Mouse (Mus musculus) lung, adult 2 months (tissue): ENCODE measurements around the gene Lyst.

ENCODE experiments used
- CTCF ChIP-seq: fragments of 200-500 bp; IDR thresholded peaks from 2 replicates; pipeline ENCODE4 v1.5.1; 2011; ENCODE audit warnings: mild to moderate bottlenecking, low read length, control low read depth; ENCODE audit not compliant: insufficient read depth
- POLR2A ChIP-seq: fragments of 200-500 bp; IDR thresholded peaks from 2 replicates; pipeline ENCODE4 v1.6.1; 2011; ENCODE audit warnings: low read depth, mild to moderate bottlenecking, control low read depth, low read length, borderline replicate concordance; ENCODE audit errors: extremely low read depth

DNA sequence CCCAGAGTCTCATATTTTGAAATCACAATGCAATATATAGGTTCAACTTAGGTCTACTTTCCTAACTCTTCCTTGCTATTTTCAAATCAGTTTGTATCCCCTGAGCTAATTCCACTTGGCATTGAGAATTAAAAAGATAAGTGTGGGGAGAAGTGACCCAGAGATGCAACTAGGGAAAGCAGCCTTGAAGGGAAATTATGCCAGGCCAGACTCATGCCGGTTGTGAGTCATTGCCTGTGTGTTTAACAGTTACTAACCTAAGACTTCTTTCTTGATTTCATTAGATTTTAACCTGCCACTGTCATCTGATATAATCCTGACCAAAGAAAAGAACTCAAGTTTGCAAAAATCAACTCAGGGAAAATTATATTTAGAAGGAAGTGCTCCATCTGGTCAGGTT is 43.5 kb downstream of the Lyst start:
- TF ChIP-seq CTCF, result no peak
- TF ChIP-seq POLR2A, result no peak
